Mouse (Mus musculus) thymus, postnatal 0 days (tissue): ENCODE results near the gene Cdkn3. TPM values are rescaled to one million over a fixed set of nuclear protein-coding genes. Genes with fewer than 3 reads are reported as not detected.
"Not testable (repeated sequence)": the region's sequence is repeated elsewhere in the genome, so short reads cannot be mapped to it uniquely, and the experiment has no call there.

Source experiments
- DNase-seq: peaks from one replicate; pipeline ENCODE4 v3.0.0-alpha.2; 2015; ENCODE audit warnings: low spot score
- polyA plus RNA-seq: library from polyadenylated mRNA; unstranded; fragments of >200 nt; fragmentation: Nextera tagmentation; extraction: Ambion mirVana; gene quantifications from 2 replicates; pipeline ENCODE4 v1.2.1, GENCODE M21; 2015

Cdkn3 gene
- polyA plus RNA-seq, 1 experiment from 2014 or later, result 76.0 TPM

GRCm38 (mm10) chr14:46783327-46783926, 23.1 kb downstream of the Cdkn3 start:
- DNase-seq, result no peak

GRCm38 (mm10) chr14:46785247-46785646, 24.9 kb downstream of the Cdkn3 start:
- DNase-seq, result no peak

GRCm38 (mm10) chr14:46787454-46787786, 27.1 kb downstream of the Cdkn3 start:
- no peak for DNase-seq

GRCm38 (mm10) chr14:46787787-46788504, 27.6 kb downstream of the Cdkn3 start, which contains the start of gene Cnih1:
Gene Cnih1 (minus strand): TSS chr14:46788411.
- DNase-seq, result peak; percentile 93

GRCm38 (mm10) chr14:46788505-46788901, 28.2 kb downstream of the Cdkn3 start:
- no peak for DNase-seq

GRCm38 (mm10) chr14:46790303-46790702, 30.0 kb downstream of the Cdkn3 start:
- DNase-seq, result peak; percentile 40

- DNase-seq, result no peak
These were observed 30.4 kb downstream of the Cdkn3 start for GRCm38 (mm10) chr14:46790723-46791122.

- DNase-seq, result no peak
These were observed 33.8 kb downstream of the Cdkn3 start for GRCm38 (mm10) chr14:46794157-46794556.

- no peak for DNase-seq
These were observed 40.5 kb downstream of the Cdkn3 start for GRCm38 (mm10) chr14:46800684-46801345.

GRCm38 (mm10) chr14:46803259-46803658, 42.9 kb downstream of the Cdkn3 start:
- no peak for DNase-seq

- no peak for DNase-seq
These were observed 43.5 kb downstream of the Cdkn3 start for GRCm38 (mm10) chr14:46803791-46804190.

- DNase-seq, result no peak
These were observed 45.8 kb downstream of the Cdkn3 start for GRCm38 (mm10) chr14:46806186-46806585.

- DNase-seq, result no peak
These were observed 47.6 kb downstream of the Cdkn3 start for GRCm38 (mm10) chr14:46807927-46808326.

GRCm38 (mm10) chr14:46815640-46816039, 55.3 kb downstream of the Cdkn3 start:
- DNase-seq, result no peak

GRCm38 (mm10) chr14:46816916-46817622, 56.7 kb downstream of the Cdkn3 start:
- DNase-seq, result no peak

GRCm38 (mm10) chr14:46818743-46819142, 58.4 kb downstream of the Cdkn3 start:
- DNase-seq, result no peak

- DNase-seq, result not testable (repeated sequence)
These were observed 59.6 kb downstream of the Cdkn3 start for GRCm38 (mm10) chr14:46819961-46820360.

Other genes with a start within 250 kb of the Cdkn3 start
- gene Cnih1, start 27.9 kb downstream of the Cdkn3 start, polyA plus RNA-seq, result 153 and 155 TPM in 2 replicates
- 105 and 107 TPM in 2 replicates for gene Gmfb, start 61.7 kb downstream of the Cdkn3 start, polyA plus RNA-seq
- 11.2 and 16.3 TPM in 2 replicates for gene Cgrrf1, start 71.6 kb downstream of the Cdkn3 start, polyA plus RNA-seq
- 0.51 and 0.69 TPM in 2 replicates for gene Samd4, start 122.3 kb downstream of the Cdkn3 start, polyA plus RNA-seq